ENCODE assay signal across 29 mouse cellular contexts in genomic region chr6:92858721-92859510, GRCm38 (mm10). TPM values are rescaled to one million over a fixed set of nuclear protein-coding genes. Genes with fewer than 3 reads are reported as not detected.
DNase-seq lines count a peak whose midpoint lies in the region; ATAC-seq lines count a peak whose summit lies in the region.
"Had no signal": no experiment of that assay in that cellular context is flagged by ENCODE, and none has a peak within 500 bp of the region (broad histone marks: within the 10 kb centered on the region; RNA-seq: fewer than 3 reads in every experiment).

No protein-coding gene starts in this region.

- no peaks in the 10 kb centered on the region for H3K27me3 ChIP-seq in heart, embryonic 12.5 days (replicated peaks)
- no peaks in the 10 kb centered on the region for H3K27me3 ChIP-seq in kidney, embryonic 14.5 days (ENCODE audit: control insufficient read depth, insufficient read depth, low read length)
- no peaks in the 10 kb centered on the region for H3K27me3 ChIP-seq in kidney, embryonic 16.5 days (ENCODE audit: insufficient read depth, low read length)
- H3K27me3 ChIP-seq in forebrain, embryonic 11.5 days (ENCODE audit: control insufficient read depth, insufficient read depth, low read length): no peaks in the 10 kb centered on the region
- H3K27me3 ChIP-seq: limb, embryonic 15.5 days; midbrain, embryonic 12.5 days; neural tube, embryonic 15.5 days; Patski had no signal

- no peak overlapping the region for H3K9ac ChIP-seq in heart, embryonic 12.5 days
- H3K9ac ChIP-seq in kidney, embryonic 14.5 days (ENCODE audit: low read depth, low read length): no peak overlapping the region
- no peak overlapping the region for H3K9ac ChIP-seq in kidney, embryonic 16.5 days (replicated peaks; ENCODE audit: low read length)
- no peak overlapping the region for H3K9ac ChIP-seq in forebrain, embryonic 11.5 days (ENCODE audit: low read length)
- H3K9ac ChIP-seq: hindbrain, embryonic 15.5 days; limb, embryonic 15.5 days; liver, embryonic 14.5 days; lung, embryonic 14.5 days; midbrain, embryonic 12.5 days; neural tube, embryonic 15.5 days had no signal

- DNase-seq in heart, adult 11 months: peak; percentile 95
- peak; percentile 68 for DNase-seq in kidney, adult 11 months
- DNase-seq in skeletal muscle tissue, adult 2 months (ENCODE audit: low read depth, low spot score): peak; percentile 65
- no peak for DNase-seq in forebrain, embryonic 11.5 days (ENCODE audit: low spot score)
- DNase-seq in adrenal gland, postnatal 25 days: no peak
- DNase-seq: cerebellum, adult 2 months; cerebellum, postnatal 36 days; heart, postnatal 36 days; lung, embryonic 14.5 days; right cerebral cortex, adult 18-20 months; right cerebral cortex, postnatal 4 days; thymus, adult 18-20 months; thymus, postnatal 36 days had no signal

- no peaks in the 10 kb centered on the region for H3K9me3 ChIP-seq in heart, embryonic 12.5 days (replicated peaks)
- no peaks in the 10 kb centered on the region for H3K9me3 ChIP-seq in kidney, embryonic 14.5 days (ENCODE audit: control insufficient read depth, low read length)
- no peaks in the 10 kb centered on the region for H3K9me3 ChIP-seq in kidney, embryonic 16.5 days (ENCODE audit: low read length)
- H3K9me3 ChIP-seq in forebrain, embryonic 11.5 days (ENCODE audit: control insufficient read depth, low read length): no peaks in the 10 kb centered on the region
- H3K9me3 ChIP-seq: hindbrain, embryonic 15.5 days; limb, embryonic 15.5 days; midbrain, embryonic 12.5 days; neural tube, embryonic 15.5 days had no signal

- ATAC-seq in heart, embryonic 12.5 days (ENCODE audit: insufficient number of reproducible peaks, low FRiP score): no peak
- ATAC-seq in kidney, embryonic 14.5 days (ENCODE audit: low FRiP score, low TSS enrichment): no peak
- ATAC-seq in kidney, embryonic 16.5 days (ENCODE audit: low FRiP score, low TSS enrichment): peak; percentile 81
- no peak for ATAC-seq in forebrain, embryonic 11.5 days (replicated peaks; ENCODE audit: low FRiP score)
- ATAC-seq: forebrain, embryonic 16.5 days; Patski had no signal

- peaks cover 37% of the 10 kb centered on the region for H3K36me3 ChIP-seq in heart, embryonic 12.5 days
- H3K36me3 ChIP-seq in kidney, embryonic 14.5 days (ENCODE audit: control insufficient read depth, insufficient read depth, low read length): peaks cover 60% of the 10 kb centered on the region
- H3K36me3 ChIP-seq in kidney, embryonic 16.5 days (ENCODE audit: insufficient read depth, low read length): peaks cover 40% of the 10 kb centered on the region
- no peaks in the 10 kb centered on the region for H3K36me3 ChIP-seq in forebrain, embryonic 11.5 days (ENCODE audit: control insufficient read depth, insufficient read depth, low read length)
- H3K36me3 ChIP-seq: hindbrain, embryonic 15.5 days; midbrain, embryonic 12.5 days; neural tube, embryonic 15.5 days had no signal

- 79% methylated on average over 12 of the region's 12 CpGs for WGBS in heart, embryonic 12.5 days
- 77% methylated on average over 12 of the region's 12 CpGs for WGBS in kidney, embryonic 14.5 days
- 73% methylated on average over 12 of the region's 12 CpGs for WGBS in kidney, embryonic 16.5 days
- 88% methylated on average over 12 of the region's 12 CpGs for WGBS in forebrain, embryonic 11.5 days

- H3K4me3 ChIP-seq in heart, embryonic 12.5 days: no peak overlapping the region
- no peak overlapping the region for H3K4me3 ChIP-seq in kidney, embryonic 14.5 days (ENCODE audit: low read length)
- no peak overlapping the region for H3K4me3 ChIP-seq in kidney, embryonic 16.5 days (ENCODE audit: low read length)
- no peak overlapping the region for H3K4me3 ChIP-seq in forebrain, embryonic 11.5 days (ENCODE audit: low read depth, low read length)
- H3K4me3 ChIP-seq: hindbrain, embryonic 15.5 days; left cerebral cortex, adult 2 months; limb, embryonic 15.5 days; midbrain, embryonic 12.5 days; neural tube, embryonic 15.5 days had no signal

- no peak overlapping the region for H3K4me2 ChIP-seq in heart, embryonic 12.5 days
- H3K4me2 ChIP-seq in kidney, embryonic 14.5 days (replicated peaks; ENCODE audit: low read depth, low read length): no peak overlapping the region
- H3K4me2 ChIP-seq in kidney, embryonic 16.5 days (replicated peaks; ENCODE audit: low read depth, low read length): no peak overlapping the region
- H3K4me2 ChIP-seq in forebrain, embryonic 11.5 days (ENCODE audit: low read depth, low read length, severe bottlenecking): no peak overlapping the region
- H3K4me2 ChIP-seq: hindbrain, embryonic 15.5 days; limb, embryonic 15.5 days; lung, embryonic 14.5 days; midbrain, embryonic 12.5 days; neural tube, embryonic 15.5 days had no signal

- H3K4me1 ChIP-seq in heart, embryonic 12.5 days (replicated peaks): peaks cover 42% of the 10 kb centered on the region
- H3K4me1 ChIP-seq in kidney, embryonic 14.5 days (ENCODE audit: control insufficient read depth, insufficient read depth, low read length): peaks cover 8% of the 10 kb centered on the region; the same call in 1 of the 2 replicates
- peaks cover 25% of the 10 kb centered on the region for H3K4me1 ChIP-seq in kidney, embryonic 16.5 days (ENCODE audit: insufficient read depth, low read length)
- no peaks in the 10 kb centered on the region for H3K4me1 ChIP-seq in forebrain, embryonic 11.5 days (replicated peaks; ENCODE audit: control insufficient read depth, insufficient read depth, low read length)
- H3K4me1 ChIP-seq: hindbrain, embryonic 15.5 days; limb, embryonic 15.5 days; midbrain, embryonic 12.5 days; neural tube, embryonic 15.5 days had no signal

- no peak overlapping the region for H3K27ac ChIP-seq in heart, embryonic 12.5 days (ENCODE audit: poor library complexity, severe bottlenecking)
- H3K27ac ChIP-seq in kidney, embryonic 14.5 days (ENCODE audit: low read depth, low read length): no peak overlapping the region
- H3K27ac ChIP-seq in kidney, embryonic 16.5 days (ENCODE audit: low read length): peak overlapping the region; percentile 61; the same call in 1 of the 2 replicates
- H3K27ac ChIP-seq in forebrain, embryonic 11.5 days (ENCODE audit: low read depth, low read length): no peak overlapping the region
- H3K27ac ChIP-seq: hindbrain, embryonic 15.5 days; left cerebral cortex, adult 2 months; limb, embryonic 15.5 days; liver, embryonic 14.5 days; midbrain, embryonic 12.5 days; neural tube, embryonic 15.5 days had no signal

RNA-seq across cellular contexts. Expression of gene Gm15737, which starts 10.2 kb away (rescaled TPM):
- 0.10 and 0.13 TPM in 2 replicates for polyA plus RNA-seq in heart, embryonic 12.5 days (2016; fragmentation: Nextera tagmentation; extraction: Ambion mirVana)
- 0.26 and 0.27 TPM in 2 replicates for polyA plus RNA-seq in kidney, embryonic 14.5 days (2014; fragmentation: Nextera tagmentation; extraction: Ambion mirVana)
- polyA plus RNA-seq in kidney, embryonic 16.5 days (2015; fragmentation: Nextera tagmentation; extraction: Ambion mirVana): 0.04 and 0.12 TPM in 2 replicates
- not detected in 2 replicates for polyA plus RNA-seq in forebrain, embryonic 11.5 days (2014; fragmentation: Nextera tagmentation; extraction: Ambion mirVana)
- total RNA-seq in adrenal gland, postnatal 25 days (2021): not detected in 2 replicates
- total RNA-seq: adrenal gland, adult 18-20 months; granulocyte monocyte progenitor cell, adult 5-6 weeks; layer of hippocampus, postnatal 10 days; left cerebral cortex, adult 2 months; left cerebral cortex, postnatal 36 days; megakaryocyte, adult 5-6 weeks had no signal
- polyA plus RNA-seq: cerebellum, adult 2 months; forebrain, embryonic 16.5 days; hindbrain, embryonic 15.5 days; liver, embryonic 14.5 days; midbrain, embryonic 12.5 days; neural tube, embryonic 15.5 days had no signal

RNA-seq across cellular contexts. Expression of gene A730049H05Rik, which starts 42.6 kb away (rescaled TPM):
- polyA plus RNA-seq in heart, embryonic 12.5 days (2016; fragmentation: Nextera tagmentation; extraction: Ambion mirVana): 4.8 and 5.0 TPM in 2 replicates
- 1.2 and 1.6 TPM in 2 replicates for polyA plus RNA-seq in kidney, embryonic 14.5 days (2014; fragmentation: Nextera tagmentation; extraction: Ambion mirVana)
- 2.3 and 3.1 TPM in 2 replicates for polyA plus RNA-seq in kidney, embryonic 16.5 days (2015; fragmentation: Nextera tagmentation; extraction: Ambion mirVana)
- polyA plus RNA-seq in forebrain, embryonic 11.5 days (2014; fragmentation: Nextera tagmentation; extraction: Ambion mirVana): 0.12 and 0.36 TPM in 2 replicates
- 3.0 and 4.6 TPM in 2 replicates for total RNA-seq in adrenal gland, postnatal 25 days (2021)
- total RNA-seq: granulocyte monocyte progenitor cell, adult 5-6 weeks; left cerebral cortex, postnatal 36 days; megakaryocyte, adult 5-6 weeks had no signal

Comparison
In these comparisons a context has a peak if more than half of its experiments do, and no peak if none do; other contexts are left out.
1. DNase-seq: peak in heart, adult 11 months (single experiment), kidney, adult 11 months (single experiment) and skeletal muscle tissue, adult 2 months (single experiment); none in forebrain, embryonic 11.5 days (single experiment) and adrenal gland, postnatal 25 days (single experiment).